Mouse (Mus musculus): Measurements from ENCODE around the gene Rbx1.

- TF ChIP-seq POLR2A (IDR thresholded peaks at IDR 0.05; ENCODE audit: insufficient read depth, low read length), result peak; percentile 37
- no peak for TF ChIP-seq CTCF (IDR thresholded peaks at IDR 0.05; ENCODE audit: low read depth, low read length)
- TF ChIP-seq EP300 (IDR thresholded peaks at IDR 0.05; ENCODE audit: insufficient read depth, low read depth, low read length), result no peak
Measured at GRCm38 (mm10) chr15:81522761-81523168, 56.7 kb downstream of the Rbx1 start.

Data from ES-Bruce4 (cell line).